Mouse (Mus musculus) hindbrain, embryonic 12.5 days (tissue): Measurements from ENCODE around the gene Ncr1. TPM values are rescaled to one million over a fixed set of nuclear protein-coding genes. Genes with fewer than 3 reads are reported as not detected.
"Not testable (repeated sequence)": the region's sequence is repeated elsewhere in the genome, so short reads cannot be mapped to it uniquely, and the experiment has no call there.

ENCODE experiments used
- ATAC-seq: fragments of 200-750 bp; cut with Nextera tagmentation; 2 replicates; pipeline ENCODE4 v1.8.0; 2017; ENCODE audit warnings: moderate TSS enrichment; ENCODE audit not compliant: low FRiP score
- H3K27ac ChIP-seq: fragments of 300-500 bp; sonication (generic); 2 replicates; pipeline ENCODE4 v1.5.1; 2016; ENCODE audit warnings: mild to moderate bottlenecking
- H3K27me3 ChIP-seq: fragments of 300-500 bp; sonication (generic); 2 replicates; pipeline ENCODE4 v1.6.1; 2016; ENCODE audit warnings: mild to moderate bottlenecking
- H3K36me3 ChIP-seq: fragments of 300-500 bp; sonication (generic); 2 replicates; pipeline ENCODE4 v1.6.1; 2016; ENCODE audit warnings: mild to moderate bottlenecking
- H3K4me1 ChIP-seq: fragments of 300-500 bp; sonication (generic); 2 replicates; pipeline ENCODE4 v1.6.1; 2016
- H3K4me2 ChIP-seq: fragments of 300-500 bp; sonication (generic); replicated peaks from 2 replicates; pipeline ENCODE4 v1.6.1; 2016; ENCODE audit warnings: mild to moderate bottlenecking
- H3K4me3 ChIP-seq: fragments of 300-500 bp; sonication (generic); 2 replicates; pipeline ENCODE4 v1.5.1; 2016; ENCODE audit warnings: mild to moderate bottlenecking
- H3K9ac ChIP-seq: fragments of 300-500 bp; sonication (generic); 2 replicates; pipeline ENCODE4 v1.6.1; 2016; ENCODE audit warnings: mild to moderate bottlenecking, moderate library complexity
- H3K9me3 ChIP-seq: fragments of 300-500 bp; sonication (generic); replicated peaks from 2 replicates; pipeline ENCODE4 v1.6.1; 2016; ENCODE audit warnings: mild to moderate bottlenecking
- WGBS: fragments of 180-500 bp; shearing (Covaris S2); methylation state at CpG from one replicate; pipeline ENCODE4 v1.1.7; 2016; 5-methylcytosine and 5-hydroxymethylcytosine counted together
- microRNA-seq: library from miRNA; unstranded; fragments of <30 nt; microRNA quantifications from one replicate; pipeline ENCODE4, GENCODE M21; 2017
- polyA plus RNA-seq: library from polyadenylated mRNA; unstranded; fragments of >200 nt; fragmentation: Nextera tagmentation; extraction: Ambion mirVana; gene quantifications from 2 replicates; pipeline ENCODE4 v1.2.1, GENCODE M21; 2016

Gene Ncr1
- polyA plus RNA-seq = not detected in 2 replicates

DNA sequence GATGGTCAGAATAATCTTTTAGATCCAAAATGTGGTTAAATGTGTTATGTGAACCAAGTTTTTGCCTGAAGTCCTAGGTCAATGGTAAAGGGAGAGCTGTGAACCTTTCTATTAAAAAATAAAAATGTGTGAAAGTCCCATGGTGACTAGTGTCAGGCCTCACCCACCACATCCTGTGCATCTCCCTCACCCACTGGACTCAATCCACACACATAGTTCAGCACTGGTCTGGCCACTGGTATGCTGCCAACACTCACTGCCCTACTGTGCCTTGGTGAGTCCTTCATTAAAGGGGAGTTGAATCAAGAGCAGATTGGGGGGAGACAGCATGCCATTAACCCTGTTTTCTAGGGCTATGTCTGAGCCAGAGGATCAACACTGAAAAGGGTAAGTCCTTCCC lies at the start of gene Ncr1:
Ncr1 (plus strand) TSS at position 216 of the 400 bp plus-strand sequence.
- Histone ChIP-seq H3K36me3 (no peaks in the 10 kb centered on the region), H3K9me3 (no peaks in the 10 kb centered on the region), H3K27ac (no peak within 1 kb of the TSS), H3K4me2 (no peak within 1 kb of the TSS), H3K4me3 (no peak within 1 kb of the TSS), H3K9ac (no peak within 1 kb of the TSS), H3K27me3 (no peaks in the 10 kb centered on the region), H3K4me1 (no peaks in the 10 kb centered on the region)
- ATAC-seq = no peak

DNA sequence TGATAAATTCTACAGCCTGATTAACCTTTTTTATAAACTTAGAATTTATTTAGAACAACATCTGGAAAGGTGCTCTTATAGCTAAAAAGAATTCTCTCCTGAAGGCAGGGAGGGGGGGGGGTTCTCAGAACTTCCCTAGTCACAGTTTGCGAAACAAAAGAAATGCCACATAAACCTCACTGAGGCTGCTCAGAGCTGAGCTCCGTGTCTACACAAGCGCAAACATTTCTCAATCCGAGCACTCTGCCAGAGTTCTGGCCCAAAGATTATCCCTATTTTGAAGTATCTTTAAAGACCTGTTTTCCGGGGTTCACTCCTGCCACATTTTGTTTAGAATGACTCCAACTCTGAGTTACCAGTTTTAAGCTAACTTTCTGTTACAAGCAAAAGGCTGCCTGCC lies 44.9 kb upstream of the Ncr1 start:
- no peak overlapping the region for H3K4me2 ChIP-seq
- H3K9ac ChIP-seq = no peak overlapping the region
- H3K36me3 ChIP-seq = no peaks in the 10 kb centered on the region
- ATAC-seq = no peak
- no peak overlapping the region for H3K27ac ChIP-seq
- H3K4me3 ChIP-seq = no peak overlapping the region
- H3K9me3 ChIP-seq = no peaks in the 10 kb centered on the region
- H3K27me3 ChIP-seq = no peaks in the 10 kb centered on the region
- no peaks in the 10 kb centered on the region for H3K4me1 ChIP-seq
- 75% methylated on average over 5 of the region's 5 CpGs for WGBS

DNA sequence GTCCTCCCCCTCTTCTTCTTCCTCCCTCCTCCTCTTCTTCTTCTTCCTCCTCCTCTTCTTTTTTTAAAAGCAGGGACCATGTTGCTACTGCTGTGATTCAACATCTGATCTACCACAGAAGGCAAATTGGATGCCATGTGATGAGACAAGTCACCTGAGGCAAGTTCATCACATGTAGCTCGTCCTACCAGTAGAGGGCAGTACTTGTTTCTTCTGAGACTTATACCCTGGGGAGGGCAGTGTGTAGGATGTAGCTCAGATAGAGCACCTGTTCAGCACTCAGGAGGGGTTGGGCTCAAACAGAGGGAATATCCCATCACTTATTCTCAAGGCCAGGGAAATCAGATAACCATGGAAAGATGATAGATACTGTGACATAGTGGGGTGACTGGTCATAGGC lies 40.3 kb upstream of the Ncr1 start:
- H3K4me3 ChIP-seq = no peak overlapping the region
- H3K9me3 ChIP-seq = no peaks in the 10 kb centered on the region
- H3K4me1 ChIP-seq = no peaks in the 10 kb centered on the region
- H3K36me3 ChIP-seq = no peaks in the 10 kb centered on the region
- H3K4me2 ChIP-seq = no peak overlapping the region
- H3K9ac ChIP-seq = no peak overlapping the region
- H3K27me3 ChIP-seq = no peaks in the 10 kb centered on the region
- no peak for ATAC-seq
- WGBS = 65% methylated on average over 1 of the region's 1 CpGs
- H3K27ac ChIP-seq = no peak overlapping the region

DNA sequence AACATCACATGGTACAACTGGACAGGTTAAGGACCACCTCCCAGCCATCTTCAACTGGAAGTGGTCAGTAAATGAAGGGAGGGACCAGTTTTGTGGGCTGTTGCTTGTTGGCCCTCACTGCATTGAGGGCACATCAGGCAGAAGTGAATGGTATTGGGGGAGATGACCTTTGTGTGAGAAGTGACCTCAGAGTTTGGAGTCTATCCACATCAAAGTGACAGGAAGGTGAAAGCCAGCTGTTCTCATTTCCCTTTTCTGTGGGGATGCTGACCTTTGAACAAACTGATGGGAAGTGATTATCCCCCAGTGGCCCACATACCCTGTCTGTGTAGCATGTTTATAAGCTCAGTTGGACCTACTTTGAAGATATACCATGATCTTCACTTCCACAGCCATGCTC lies 37.4 kb upstream of the Ncr1 start:
- no peaks in the 10 kb centered on the region for H3K4me1 ChIP-seq
- no peak overlapping the region for H3K4me2 ChIP-seq
- no peak overlapping the region for H3K27ac ChIP-seq
- ATAC-seq = no peak
- H3K9ac ChIP-seq = no peak overlapping the region
- no peaks in the 10 kb centered on the region for H3K27me3 ChIP-seq
- no peaks in the 10 kb centered on the region for H3K9me3 ChIP-seq
- no peaks in the 10 kb centered on the region for H3K36me3 ChIP-seq
- H3K4me3 ChIP-seq = no peak overlapping the region

DNA sequence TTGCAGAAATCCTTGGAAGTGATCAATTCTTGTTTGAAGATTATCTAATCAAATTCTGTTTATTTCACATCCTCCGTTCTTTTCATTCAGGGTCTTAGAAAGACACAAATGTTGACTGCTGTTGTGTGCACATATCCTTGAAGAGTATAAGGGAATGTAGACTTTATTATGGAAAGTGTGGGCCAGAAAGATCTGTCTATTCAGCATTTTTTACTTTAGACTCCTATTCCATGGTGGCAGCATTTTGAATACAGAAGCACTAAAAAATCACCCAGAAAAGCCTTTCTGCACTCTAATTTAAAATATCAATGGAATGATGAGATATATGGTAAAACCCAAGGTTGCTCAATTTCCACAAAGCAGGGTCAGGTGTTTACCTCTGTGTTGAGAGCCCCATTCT lies 34.1 kb upstream of the Ncr1 start:
- H3K4me2 ChIP-seq = no peak overlapping the region
- H3K36me3 ChIP-seq = no peaks in the 10 kb centered on the region
- ATAC-seq = no peak
- no peak overlapping the region for H3K27ac ChIP-seq
- 88% methylated on average over 1 of the region's 1 CpGs for WGBS
- no peak overlapping the region for H3K9ac ChIP-seq
- no peaks in the 10 kb centered on the region for H3K9me3 ChIP-seq
- no peaks in the 10 kb centered on the region for H3K4me1 ChIP-seq
- H3K4me3 ChIP-seq = no peak overlapping the region
- no peaks in the 10 kb centered on the region for H3K27me3 ChIP-seq

DNA sequence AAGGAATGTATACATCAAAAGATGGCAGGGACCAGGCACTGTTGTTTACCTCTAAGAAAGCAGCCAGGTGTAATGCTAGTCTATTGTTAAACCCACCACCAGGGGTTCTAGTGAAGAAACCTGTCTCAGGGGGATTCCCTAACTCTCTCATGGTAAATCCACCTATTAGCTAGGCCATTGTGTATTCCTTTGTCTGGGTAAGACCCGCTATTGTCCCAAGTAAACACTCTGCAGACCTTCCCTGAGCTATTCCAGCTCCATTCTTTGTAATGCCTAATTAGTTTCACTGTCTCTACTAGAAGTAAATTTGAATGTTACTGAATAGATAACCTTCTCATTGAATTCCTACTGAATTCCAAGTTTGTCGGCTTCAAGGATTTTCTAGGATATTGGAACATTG lies 24.4 kb upstream of the Ncr1 start:
- WGBS = 75% methylated on average over 2 of the region's 2 CpGs
- H3K9ac ChIP-seq, H3K36me3 ChIP-seq, H3K4me3 ChIP-seq, H3K27ac ChIP-seq, H3K4me1 ChIP-seq, H3K27me3 ChIP-seq, ATAC-seq, H3K4me2 ChIP-seq, H3K9me3 ChIP-seq: not testable (repeated sequence)

DNA sequence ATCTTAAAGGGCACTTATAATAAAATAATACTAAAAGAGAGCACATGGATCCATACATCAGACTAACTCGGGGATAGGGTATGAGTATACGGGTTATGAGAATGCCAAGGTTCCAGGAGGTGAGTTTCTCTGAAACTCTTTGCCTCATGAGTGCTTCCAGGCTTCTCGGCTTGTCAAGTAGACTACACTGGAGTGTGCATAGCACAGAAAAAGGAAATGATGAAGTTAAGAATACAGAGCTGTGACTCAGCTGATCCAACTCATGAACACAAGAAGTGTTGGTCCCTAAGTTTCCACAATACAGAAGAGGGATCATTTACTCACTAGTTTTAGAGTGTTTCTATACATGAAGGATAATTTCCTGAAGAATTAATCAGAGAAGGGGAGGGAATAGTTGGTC lies 24.0 kb upstream of the Ncr1 start:
- ATAC-seq, H3K27ac ChIP-seq, H3K9ac ChIP-seq, H3K36me3 ChIP-seq, H3K4me2 ChIP-seq, H3K4me3 ChIP-seq, H3K4me1 ChIP-seq, H3K27me3 ChIP-seq, H3K9me3 ChIP-seq: not testable (repeated sequence)
- WGBS = 96% methylated on average over 3 of the region's 3 CpGs

DNA sequence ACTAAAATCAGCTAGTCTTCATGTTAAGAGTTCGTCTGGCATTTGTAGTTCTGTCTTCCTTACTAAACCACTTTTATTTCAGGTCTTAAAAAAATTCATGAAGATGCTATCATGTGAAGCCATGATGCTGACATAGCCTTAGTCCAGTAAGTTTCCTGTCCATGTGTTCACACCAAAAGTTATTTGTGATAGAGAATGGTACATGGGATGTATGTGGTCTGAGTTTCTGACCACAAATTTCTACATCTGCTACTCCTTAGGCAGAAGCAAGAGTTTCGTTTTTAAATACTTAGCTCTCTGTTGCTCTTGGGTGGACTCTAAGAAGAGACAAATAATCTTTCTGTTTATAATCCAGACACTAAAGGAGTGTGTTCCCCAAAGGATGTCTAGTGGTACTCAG lies 14.2 kb upstream of the Ncr1 start:
- no peak for ATAC-seq

DNA sequence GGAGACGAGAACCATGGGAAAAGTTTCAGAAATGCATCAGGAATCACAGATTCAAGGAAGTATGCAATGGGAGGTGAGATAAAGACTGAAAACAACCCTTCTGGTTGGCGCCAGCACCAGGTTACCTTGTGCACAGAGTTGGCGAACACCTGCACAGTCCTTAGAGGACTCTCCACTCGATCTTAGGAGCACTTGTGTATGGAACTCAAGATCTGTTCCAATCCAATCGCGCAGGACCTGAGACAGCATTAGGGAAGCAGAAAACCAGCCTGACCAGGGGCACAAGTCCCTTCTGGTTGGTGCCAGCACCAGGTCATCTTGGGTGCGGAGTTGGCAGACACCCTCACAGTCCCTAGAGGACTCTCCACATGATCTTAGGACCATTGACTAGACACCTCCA lies 36.0 kb downstream of the Ncr1 start:
- Histone ChIP-seq H3K9me3 (peaks cover 6% of the 10 kb centered on the region; the same call in 1 of the 2 replicates), H3K4me1 (no peaks in the 10 kb centered on the region), H3K4me3 (no peak overlapping the region), H3K9ac (no peak overlapping the region), H3K27ac (no peak overlapping the region), H3K36me3 (no peaks in the 10 kb centered on the region), H3K27me3 (no peaks in the 10 kb centered on the region), H3K4me2 (no peak overlapping the region)
- ATAC-seq = no peak
- 74% methylated on average over 7 of the region's 7 CpGs for WGBS

More for the DNA sequence above, 14.2 kb upstream of the Ncr1 start:
- no peak overlapping the region for H3K9ac ChIP-seq
- no peak overlapping the region for H3K4me2 ChIP-seq
- no peak overlapping the region for H3K27ac ChIP-seq
- 84% methylated on average over 2 of the region's 2 CpGs for WGBS
- H3K4me1 ChIP-seq = no peaks in the 10 kb centered on the region
- no peak overlapping the region for H3K4me3 ChIP-seq
- H3K36me3 ChIP-seq = no peaks in the 10 kb centered on the region
- no peaks in the 10 kb centered on the region for H3K9me3 ChIP-seq
- H3K27me3 ChIP-seq = no peaks in the 10 kb centered on the region

Small RNA genes within 50 kb of the gene (microRNA-seq; reads per million reads assigned to microRNA genes)
- gene Gm24752 = not detected
- gene Gm25349 = not detected

Other genes starting within 250 kb of the Ncr1 start
- gene Ttyh1, start 218.3 kb upstream of the Ncr1 start, polyA plus RNA-seq = 108 and 110 TPM in 2 replicates
- gene Leng8, start 200.7 kb upstream of the Ncr1 start, polyA plus RNA-seq = 115 and 118 TPM in 2 replicates
- 3.6 and 4.3 TPM in 2 replicates for gene Leng9, start 187.3 kb upstream of the Ncr1 start, polyA plus RNA-seq
- 24.2 and 25.7 TPM in 2 replicates for gene Cdc42ep5, start 172.9 kb upstream of the Ncr1 start, polyA plus RNA-seq
- not detected in 2 replicates for gene Lilra5, start 100.0 kb upstream of the Ncr1 start, polyA plus RNA-seq
- 0.22 and 0.40 TPM in 2 replicates for gene Gp6, start 60.0 kb downstream of the Ncr1 start, polyA plus RNA-seq
- 29.2 and 30.1 TPM in 2 replicates for gene Rdh13, start 107.9 kb downstream of the Ncr1 start, polyA plus RNA-seq
- gene Eps8l1, start 123.0 kb downstream of the Ncr1 start, polyA plus RNA-seq = 7.1 and 8.6 TPM in 2 replicates
- gene Ppp1r12c, start 164.0 kb downstream of the Ncr1 start, polyA plus RNA-seq = 65.8 and 72.0 TPM in 2 replicates
- gene Tnnt1, start 178.7 kb downstream of the Ncr1 start, polyA plus RNA-seq = 19.2 and 72.4 TPM in 2 replicates
- gene Tnni3, start 186.5 kb downstream of the Ncr1 start, polyA plus RNA-seq = 2.2 and 3.1 TPM in 2 replicates
- 2.5 and 3.6 TPM in 2 replicates for gene Dnaaf3, start 194.7 kb downstream of the Ncr1 start, polyA plus RNA-seq
- 32.9 and 33.2 TPM in 2 replicates for gene Syt5, start 209.8 kb downstream of the Ncr1 start, polyA plus RNA-seq